Mouse (Mus musculus) ovary, postnatal 36 days (tissue): ENCODE measurements at regions not wholly inside any gene's neighbourhood (a gene's known extent, or its start where the extent isn't known, plus 50 kb on each side); places are given as distances from the start of the nearest gene placed in this dataset.

Experiments
- DNase-seq: peaks from one replicate; pipeline ENCODE4 v3.0.0; 2022; ENCODE audit warnings: low spot score, mixed read lengths

- no peak for DNase-seq
These were observed 547.1 kb upstream of the Nrp1 start for GRCm38 (mm10) chr8:127811338-127811737.

GRCm38 (mm10) chr8:127814785-127815523 lies 543.5 kb upstream of the Nrp1 start:
- no peak for DNase-seq

- no peak for DNase-seq
These were observed 537.6 kb upstream of the Nrp1 start for GRCm38 (mm10) chr8:127820741-127821170.

GRCm38 (mm10) chr8:127821646-127822045 lies 536.8 kb upstream of the Nrp1 start:
- DNase-seq, result no peak

- no peak for DNase-seq
These were observed 533.4 kb upstream of the Nrp1 start for GRCm38 (mm10) chr8:127825041-127825440.

- DNase-seq, result no peak
These were observed 530.6 kb upstream of the Nrp1 start for GRCm38 (mm10) chr8:127827826-127828225.

- DNase-seq, result no peak
These were observed 528.7 kb upstream of the Nrp1 start for GRCm38 (mm10) chr8:127829659-127830058.

- DNase-seq, result no peak
These were observed 524.4 kb upstream of the Nrp1 start for GRCm38 (mm10) chr8:127834006-127834405.

GRCm38 (mm10) chr8:127836410-127837206 lies 521.8 kb upstream of the Nrp1 start:
- DNase-seq, result no peak

GRCm38 (mm10) chr8:127838311-127838710 lies 520.1 kb upstream of the Nrp1 start:
- DNase-seq, result no peak

GRCm38 (mm10) chr8:127847332-127848018 lies 510.9 kb upstream of the Nrp1 start:
- no peak for DNase-seq

GRCm38 (mm10) chr8:127849926-127850325 lies 508.5 kb upstream of the Nrp1 start:
- no peak for DNase-seq

GRCm38 (mm10) chr8:127855653-127856300 lies 502.6 kb upstream of the Nrp1 start:
- DNase-seq, result no peak

GRCm38 (mm10) chr8:127856351-127857135 lies 501.9 kb upstream of the Nrp1 start:
- DNase-seq, result no peak

- no peak for DNase-seq
These were observed 499.4 kb upstream of the Nrp1 start for GRCm38 (mm10) chr8:127859036-127859435.

GRCm38 (mm10) chr8:127860376-127860775 lies 498.0 kb upstream of the Nrp1 start:
- no peak for DNase-seq

- DNase-seq, result no peak
These were observed 497.5 kb upstream of the Nrp1 start for GRCm38 (mm10) chr8:127860891-127861290.

- DNase-seq, result no peak
These were observed 473.8 kb upstream of the Nrp1 start for GRCm38 (mm10) chr8:127884641-127885040.

GRCm38 (mm10) chr8:127885211-127885610 lies 473.2 kb upstream of the Nrp1 start:
- no peak for DNase-seq

GRCm38 (mm10) chr8:127885831-127886230 lies 472.6 kb upstream of the Nrp1 start:
- no peak for DNase-seq

GRCm38 (mm10) chr8:127890729-127891128 lies 467.7 kb upstream of the Nrp1 start:
- no peak for DNase-seq
